ENCODE assay signal across 9 mouse cellular contexts in genomic region chr5:66081443-66082228, GRCm38 (mm10).
DNase-seq lines count a peak whose midpoint lies in the region; ATAC-seq and TF ChIP-seq lines count a peak whose summit lies in the region.
"Had no signal": no experiment of that assay in that cellular context is flagged by ENCODE, and none has a peak within 500 bp of the region (broad histone marks: within the 10 kb centered on the region; RNA-seq: fewer than 3 reads in every experiment).

No protein-coding gene starts in this region.

- peak; percentile 47 for ATAC-seq in kidney, embryonic 15.5 days (replicated peaks; ENCODE audit: low FRiP score)
- no peak for ATAC-seq in lung, embryonic 14.5 days (ENCODE audit: insufficient read depth)

- 57% methylated on average over 19 of the region's 19 CpGs for WGBS in kidney, embryonic 15.5 days
- 48% methylated on average over 19 of the region's 19 CpGs for WGBS in lung, embryonic 14.5 days

- H3K4me1 ChIP-seq in kidney, embryonic 15.5 days = peaks cover 39% of the 10 kb centered on the region
- H3K4me1 ChIP-seq in lung, embryonic 14.5 days (ENCODE audit: insufficient read depth) = peaks cover 7% of the 10 kb centered on the region

- no peak overlapping the region; the same call in 1 of the 2 replicates for H3K4me3 ChIP-seq in kidney, embryonic 15.5 days (replicated peaks)
- no peak overlapping the region for H3K4me3 ChIP-seq in lung, embryonic 14.5 days (ENCODE audit: low read depth, low read length)

- H3K27me3 ChIP-seq in kidney, embryonic 15.5 days = no peaks in the 10 kb centered on the region
- H3K27me3 ChIP-seq in lung, embryonic 14.5 days (ENCODE audit: insufficient read depth, low read length) = no peaks in the 10 kb centered on the region

- peak; percentile 16 for DNase-seq in A20 (ENCODE audit: low read depth, low spot score)
- DNase-seq in ZHBTc4 (ENCODE audit: low read depth, low spot score) = peak; percentile 29
- DNase-seq in lung, embryonic 14.5 days = peak; percentile 26
- DNase-seq in cerebellum, postnatal 25 days = no peak
- no peak for DNase-seq in left cerebral cortex, adult 11 months (ENCODE audit: low spot score)
- no peak for DNase-seq in T-cell, adult 2 months (ENCODE audit: low spot score)
- DNase-seq: cerebellum, adult 2 months; gastrocnemius, postnatal 36 days had no signal

- no peaks in the 10 kb centered on the region for H3K9me3 ChIP-seq in kidney, embryonic 15.5 days (replicated peaks)
- H3K9me3 ChIP-seq in lung, embryonic 14.5 days (ENCODE audit: low read depth, low read length) = no peaks in the 10 kb centered on the region

- no peak overlapping the region for H3K9ac ChIP-seq in kidney, embryonic 15.5 days
- H3K9ac ChIP-seq in lung, embryonic 14.5 days = no peak overlapping the region

- peak overlapping the region; percentile 43 for H3K4me2 ChIP-seq in kidney, embryonic 15.5 days
- peak overlapping the region; percentile 51 for H3K4me2 ChIP-seq in lung, embryonic 14.5 days

- TF ChIP-seq CTCF in lung, embryonic 14.5 days (IDR thresholded peaks at IDR 0.05; ENCODE audit: low read depth) = no peak

- peak overlapping the region; percentile 92 for H3K27ac ChIP-seq in kidney, embryonic 15.5 days
- peak overlapping the region; percentile 85 for H3K27ac ChIP-seq in lung, embryonic 14.5 days (ENCODE audit: low read depth)

- no peaks in the 10 kb centered on the region for H3K36me3 ChIP-seq in kidney, embryonic 15.5 days
- no peaks in the 10 kb centered on the region for H3K36me3 ChIP-seq in lung, embryonic 14.5 days (ENCODE audit: insufficient read depth)

Comparison
In these comparisons a context has a peak if more than half of its experiments do, and no peak if none do; other contexts are left out.
1. DNase-seq: peak in A20 (single experiment), ZHBTc4 (single experiment) and lung, embryonic 14.5 days (single experiment); none in cerebellum, postnatal 25 days (0 of 2), left cerebral cortex, adult 11 months (single experiment) and T-cell, adult 2 months (single experiment).